Mouse (Mus musculus) midbrain, embryonic 11.5 days (tissue): ENCODE data around the gene Sdr9c7. TPM values are rescaled to one million over a fixed set of nuclear protein-coding genes. Genes with fewer than 3 reads are reported as not detected.
"Not testable (repeated sequence)": the region's sequence is repeated elsewhere in the genome, so short reads cannot be mapped to it uniquely, and the experiment has no call there.

Experiments used
- ATAC-seq: fragments of 200-750 bp; cut with Nextera tagmentation; 2 replicates; pipeline ENCODE4 v1.8.0; 2017; ENCODE audit warnings: moderate TSS enrichment, moderate library complexity; ENCODE audit not compliant: low FRiP score
- DNase-seq: peaks from one replicate; pipeline ENCODE4 v3.0.0; 2015; ENCODE audit warnings: low spot score; ENCODE audit errors: missing footprints
- H3K27ac ChIP-seq: fragments of 300-500 bp; sonication (generic); 2 replicates; pipeline ENCODE4 v1.5.1; 2014; ENCODE audit warnings: low read depth, low read length
- H3K27me3 ChIP-seq: fragments of 300-500 bp; sonication (generic); 2 replicates; pipeline ENCODE4 v1.6.1; 2014; ENCODE audit warnings: mild to moderate bottlenecking, low read length, moderate library complexity, mixed read lengths; ENCODE audit not compliant: control insufficient read depth, insufficient read depth
- H3K36me3 ChIP-seq: fragments of 300-500 bp; sonication (generic); 2 replicates; pipeline ENCODE4 v1.6.1; 2014; ENCODE audit warnings: mild to moderate bottlenecking, low read length, moderate library complexity, mixed read lengths; ENCODE audit not compliant: control insufficient read depth, insufficient read depth
- H3K4me1 ChIP-seq: fragments of 300-500 bp; sonication (generic); 2 replicates; pipeline ENCODE4 v1.6.1; 2014; ENCODE audit warnings: low read length; ENCODE audit not compliant: control insufficient read depth, insufficient read depth
- H3K4me2 ChIP-seq: fragments of 300-500 bp; sonication (generic); 2 replicates; pipeline ENCODE4 v1.6.1; 2014; ENCODE audit warnings: mild to moderate bottlenecking, moderate library complexity
- H3K4me3 ChIP-seq: fragments of 300-500 bp; sonication (generic); 2 replicates; pipeline ENCODE4 v1.5.1; 2014; ENCODE audit warnings: low read depth, low read length
- H3K9ac ChIP-seq: fragments of 300-500 bp; sonication (generic); 2 replicates; pipeline ENCODE4 v1.6.1; 2014; ENCODE audit warnings: low read length
- H3K9me3 ChIP-seq: fragments of 300-500 bp; sonication (generic); 2 replicates; pipeline ENCODE4 v1.6.1; 2016; ENCODE audit warnings: low read length; ENCODE audit not compliant: control insufficient read depth
- WGBS: fragments of 180-500 bp; shearing (Covaris S2); extraction: QIAGEN DNeasy Blood & Tissue Kit; methylation state at CpG from one replicate; pipeline ENCODE4 v1.1.7; 2014; 5-methylcytosine and 5-hydroxymethylcytosine counted together
- polyA plus RNA-seq: library from polyadenylated mRNA; unstranded; fragments of >200 nt; fragmentation: Nextera tagmentation; extraction: Ambion mirVana; gene quantifications from 2 replicates; pipeline ENCODE4 v1.2.1, GENCODE M21; 2014

Sdr9c7 gene
- polyA plus RNA-seq, 1 experiment from 2014 or later, result not detected

DNA sequence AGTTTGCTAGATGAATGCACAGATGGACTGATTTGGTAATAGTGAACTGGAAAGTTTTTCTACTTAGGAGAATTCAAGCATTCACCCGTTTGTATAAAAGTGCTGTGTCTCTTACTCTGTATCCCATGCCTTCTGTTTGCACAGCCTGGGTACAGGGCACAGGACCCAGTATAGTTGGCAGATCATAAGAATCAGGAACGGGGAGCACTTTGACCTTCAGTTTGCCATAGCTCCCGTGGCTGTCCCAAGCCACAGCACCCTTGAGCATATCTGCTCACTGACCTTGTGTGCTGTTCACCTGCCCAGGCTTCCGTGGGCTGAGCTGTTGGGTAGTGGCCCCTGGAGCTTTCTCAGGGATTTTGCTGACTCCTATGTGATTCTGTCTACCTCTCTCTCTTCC lies 3.4 kb downstream of the Sdr9c7 start:
- no peaks in the 10 kb centered on the region for H3K9me3 ChIP-seq
- H3K4me1 ChIP-seq, result no peaks in the 10 kb centered on the region
- DNase-seq (no peak), ATAC-seq (no peak)
- no peaks in the 10 kb centered on the region for H3K27me3 ChIP-seq
- no peaks in the 10 kb centered on the region for H3K36me3 ChIP-seq
- WGBS, result 80% methylated on average over 4 of the region's 4 CpGs
- H3K4me3 ChIP-seq, result no peak overlapping the region
- no peak overlapping the region for H3K27ac ChIP-seq
- no peak overlapping the region for H3K4me2 ChIP-seq
- no peak overlapping the region for H3K9ac ChIP-seq

DNA sequence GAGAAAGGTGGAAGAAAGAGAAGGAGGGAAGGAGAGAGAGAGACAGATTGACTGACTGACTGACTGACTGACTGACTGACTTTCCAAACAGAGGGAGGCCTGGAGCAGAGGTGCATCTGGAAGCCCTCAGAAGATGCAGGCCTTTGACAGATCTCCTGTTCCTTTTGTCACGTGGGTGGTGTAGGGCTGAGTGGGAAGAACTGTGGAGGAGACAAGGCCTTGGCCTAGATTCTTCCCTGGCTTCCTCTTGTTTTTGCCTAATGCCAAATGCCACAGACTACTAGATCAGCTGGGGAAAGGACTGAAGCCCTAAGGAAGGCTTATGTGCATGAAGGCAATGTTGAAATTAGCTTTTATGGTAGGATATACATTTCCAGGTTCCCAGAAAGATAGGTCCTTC lies 4.8 kb downstream of the Sdr9c7 start:
- Histone ChIP-seq H3K27me3 (no peaks in the 10 kb centered on the region), H3K9me3 (no peaks in the 10 kb centered on the region), H3K27ac (no peak overlapping the region), H3K9ac (no peak overlapping the region), H3K4me1 (no peaks in the 10 kb centered on the region), H3K4me2 (no peak overlapping the region), H3K4me3 (no peak overlapping the region), H3K36me3 (no peaks in the 10 kb centered on the region)
- no peak for ATAC-seq
- 85% methylated on average over 1 of the region's 1 CpGs for WGBS
- no peak for DNase-seq

DNA sequence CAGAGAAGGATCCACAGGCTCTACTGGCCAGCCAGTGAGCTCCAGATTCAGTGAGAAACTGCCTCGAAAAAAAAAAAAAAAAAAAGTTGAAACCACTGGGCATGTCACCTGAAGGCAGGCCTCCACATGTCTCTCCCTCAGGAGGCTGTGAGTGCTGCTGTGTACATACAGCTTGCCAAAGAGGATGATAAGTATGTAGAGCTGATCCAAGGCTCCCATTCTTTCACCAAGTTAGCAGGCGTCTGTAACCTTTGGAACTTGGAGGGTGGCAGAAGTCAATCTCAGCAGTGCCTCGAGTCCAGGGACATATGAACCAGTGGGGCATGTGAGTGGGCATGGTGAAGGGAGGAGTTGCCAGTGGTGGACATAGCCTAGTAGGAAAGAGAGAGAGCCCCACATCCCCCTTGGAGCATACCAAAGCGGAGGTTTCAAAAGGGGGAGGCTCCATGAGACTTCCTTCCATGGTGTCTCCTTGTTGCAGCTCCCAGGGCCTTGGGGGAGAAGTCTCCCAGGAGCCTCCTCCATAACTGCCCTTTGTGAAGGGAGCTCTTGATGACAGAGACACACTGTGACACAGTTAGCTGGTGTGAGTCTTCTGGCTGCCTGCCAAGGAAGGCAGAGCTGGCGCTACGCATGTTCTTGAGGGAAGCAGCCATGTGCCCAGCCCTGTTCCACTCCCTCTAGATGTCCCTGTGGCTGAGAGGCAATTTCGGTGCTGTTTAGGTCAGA lies 6.6 kb downstream of the Sdr9c7 start:
- H3K9me3 ChIP-seq, result no peaks in the 10 kb centered on the region
- no peak overlapping the region for H3K4me3 ChIP-seq
- no peak overlapping the region for H3K9ac ChIP-seq
- no peaks in the 10 kb centered on the region for H3K27me3 ChIP-seq
- H3K27ac ChIP-seq, result no peak overlapping the region
- WGBS, result 84% methylated on average over 7 of the region's 7 CpGs
- H3K4me1 ChIP-seq, result no peaks in the 10 kb centered on the region
- H3K4me2 ChIP-seq, result no peak overlapping the region
- ATAC-seq, result no peak
- DNase-seq, result no peak
- no peaks in the 10 kb centered on the region for H3K36me3 ChIP-seq

DNA sequence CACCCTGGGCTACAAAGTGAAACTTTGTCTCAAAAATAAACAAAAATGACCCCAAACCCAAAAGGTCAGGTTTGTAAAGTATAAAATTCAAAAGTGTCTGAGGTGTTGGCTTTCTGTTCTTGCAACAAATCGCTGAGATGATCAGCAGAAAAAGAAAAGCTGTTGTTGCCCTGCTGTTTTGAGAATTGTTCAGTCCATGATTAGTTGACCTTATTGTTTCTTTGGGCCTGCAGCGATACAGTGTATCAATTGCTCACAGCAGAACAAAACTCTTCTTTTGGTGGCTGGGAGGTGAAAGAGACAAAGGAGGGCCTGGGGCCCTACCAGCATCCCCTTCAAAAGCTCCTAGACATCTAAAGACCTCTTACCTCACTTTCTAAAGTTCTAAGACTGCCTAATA lies 7.8 kb downstream of the Sdr9c7 start:
- H3K4me2 ChIP-seq, result no peak overlapping the region
- H3K9me3 ChIP-seq, result no peaks in the 10 kb centered on the region
- H3K27me3 ChIP-seq, result no peaks in the 10 kb centered on the region
- WGBS, result 66% methylated on average over 2 of the region's 2 CpGs
- no peak for DNase-seq
- H3K4me3 ChIP-seq, result no peak overlapping the region
- no peak overlapping the region for H3K27ac ChIP-seq
- no peaks in the 10 kb centered on the region for H3K4me1 ChIP-seq
- ATAC-seq, result no peak
- no peak overlapping the region for H3K9ac ChIP-seq
- no peaks in the 10 kb centered on the region for H3K36me3 ChIP-seq

DNA sequence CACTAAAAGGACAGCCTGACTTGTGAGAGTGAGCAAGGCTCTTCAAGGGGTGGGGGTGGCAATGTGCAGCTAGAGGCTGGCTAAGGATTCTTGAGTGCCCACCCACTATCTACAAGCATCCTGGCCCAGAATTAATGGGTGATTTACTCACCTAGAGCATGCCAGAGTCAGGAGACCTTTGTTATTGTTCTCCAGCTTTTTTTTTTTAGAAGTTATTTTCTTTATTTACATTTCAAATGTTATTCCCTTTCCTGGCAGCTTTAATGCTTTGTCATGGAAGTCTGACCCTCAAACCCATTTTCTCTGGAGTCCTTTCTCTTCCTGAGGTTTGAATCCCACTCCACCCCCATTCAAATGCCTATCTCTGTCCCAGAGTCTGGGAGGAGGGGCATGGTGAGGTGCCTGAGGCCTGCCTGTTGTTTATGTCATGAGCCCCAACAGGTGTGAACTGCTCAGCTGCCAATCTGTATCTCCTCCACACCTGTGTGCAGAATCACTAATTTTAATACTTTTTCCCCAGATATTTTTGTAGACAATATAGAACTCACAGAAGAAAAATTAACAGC lies 9.2 kb downstream of the Sdr9c7 start:
- no peak for DNase-seq
- Histone ChIP-seq H3K9ac (no peak overlapping the region), H3K27ac (no peak overlapping the region), H3K27me3 (no peaks in the 10 kb centered on the region), H3K36me3 (no peaks in the 10 kb centered on the region), H3K4me3 (no peak overlapping the region), H3K4me2 (no peak overlapping the region), H3K9me3 (no peaks in the 10 kb centered on the region), H3K4me1 (no peaks in the 10 kb centered on the region)
- ATAC-seq, result no peak

DNA sequence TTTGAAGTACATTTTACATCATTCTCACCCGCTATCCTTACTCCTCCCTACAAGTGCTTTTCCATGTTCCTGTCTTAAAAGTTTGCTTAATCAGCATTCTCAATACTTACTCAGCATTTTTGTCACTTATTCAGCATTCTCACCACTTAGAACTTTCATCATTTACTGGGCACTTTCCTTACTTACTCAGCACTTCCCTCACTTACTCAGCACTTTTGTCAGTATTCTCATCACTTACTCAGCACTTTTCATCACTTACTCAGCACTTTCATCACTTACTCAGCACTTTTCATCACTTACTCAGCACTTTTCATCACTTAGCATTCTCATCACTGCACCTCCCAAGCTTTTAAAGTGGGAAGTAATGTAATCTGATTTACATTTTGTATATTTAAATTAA lies 17.3 kb downstream of the Sdr9c7 start:
- Histone ChIP-seq H3K4me1 (no peaks in the 10 kb centered on the region), H3K4me3 (no peak overlapping the region), H3K9me3 (no peaks in the 10 kb centered on the region), H3K36me3 (no peaks in the 10 kb centered on the region), H3K27ac (no peak overlapping the region), H3K4me2 (no peak overlapping the region), H3K27me3 (no peaks in the 10 kb centered on the region), H3K9ac (no peak overlapping the region)
- no peak for DNase-seq
- 92% methylated on average over 1 of the region's 1 CpGs for WGBS
- no peak for ATAC-seq

DNA sequence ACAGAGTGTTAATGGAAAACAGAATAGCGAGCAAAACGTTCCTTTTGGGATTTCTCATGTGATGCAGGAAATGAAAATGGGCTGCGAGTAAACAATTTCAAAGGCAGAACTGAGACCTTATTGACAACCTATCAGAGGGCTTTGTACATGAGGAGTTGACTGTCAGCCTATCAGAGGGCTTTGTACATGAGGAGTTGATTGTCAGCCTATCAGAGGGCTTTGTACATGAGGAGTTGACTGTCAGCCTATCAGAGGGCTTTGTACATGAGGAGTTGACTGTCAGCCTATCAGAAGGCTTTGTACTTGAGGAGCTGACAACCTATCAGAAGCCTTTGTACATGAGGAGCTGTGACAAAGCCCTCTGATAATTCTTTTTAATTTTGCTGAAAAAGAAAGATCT lies 18.9 kb downstream of the Sdr9c7 start:
- not testable (repeated sequence) for H3K27ac ChIP-seq
- WGBS, result 87% methylated on average over 3 of the region's 3 CpGs
- DNase-seq, result peak; percentile 35

DNA sequence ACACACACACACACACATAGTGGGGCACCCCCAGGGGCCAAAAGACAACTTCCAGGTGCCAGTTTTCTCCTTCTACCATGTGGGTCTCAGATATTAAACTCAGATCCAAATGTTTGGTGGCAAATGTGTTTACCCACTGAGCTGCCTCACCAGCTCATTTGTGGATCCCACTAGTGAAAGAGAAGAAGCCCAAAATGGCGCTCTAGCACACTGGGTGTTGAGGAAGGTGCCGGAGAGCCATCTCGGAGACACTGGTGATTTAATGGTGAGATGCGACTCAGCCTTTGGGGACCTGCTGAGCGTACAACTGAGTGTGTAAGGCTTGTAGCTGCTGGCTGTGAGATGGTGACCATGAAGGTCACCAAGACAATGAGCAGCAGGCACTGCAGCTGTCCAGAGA lies 19.3 kb downstream of the Sdr9c7 start:
- Histone ChIP-seq H3K9ac (no peak overlapping the region), H3K4me3 (no peak overlapping the region), H3K9me3 (no peaks in the 10 kb centered on the region), H3K4me1 (no peaks in the 10 kb centered on the region), H3K4me2 (no peak overlapping the region), H3K36me3 (no peaks in the 10 kb centered on the region), H3K27ac (no peak overlapping the region), H3K27me3 (no peaks in the 10 kb centered on the region)
- DNase-seq, result peak; percentile 56
- no peak for ATAC-seq
- WGBS, result 98% methylated on average over 5 of the region's 5 CpGs

More for the DNA sequence above, 18.9 kb downstream of the Sdr9c7 start:
- H3K4me2 ChIP-seq, H3K9ac ChIP-seq, H3K36me3 ChIP-seq, H3K4me3 ChIP-seq, ATAC-seq, H3K27me3 ChIP-seq, H3K9me3 ChIP-seq, H3K4me1 ChIP-seq: not testable (repeated sequence)

DNA sequence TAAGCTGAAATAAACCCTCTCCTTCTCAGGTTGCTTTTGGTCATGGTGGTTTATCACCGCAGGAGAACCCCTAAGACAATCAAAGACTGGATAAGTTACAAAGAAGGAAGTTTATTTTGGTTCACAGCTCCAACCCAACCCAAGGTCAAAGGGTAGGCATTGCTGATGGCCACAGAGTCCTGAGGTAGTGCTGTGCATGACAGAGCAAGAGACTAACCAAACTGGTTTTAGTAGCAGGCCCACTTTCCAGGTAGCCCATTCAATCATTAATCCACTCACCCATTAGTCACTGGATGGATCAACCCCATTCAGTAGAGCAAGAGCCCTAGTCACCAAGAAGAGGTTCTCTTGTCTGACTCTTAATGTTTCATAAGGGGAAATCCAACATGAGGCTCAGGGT lies 23.9 kb downstream of the Sdr9c7 start:
- no peak overlapping the region for H3K4me2 ChIP-seq
- H3K27me3 ChIP-seq, result no peaks in the 10 kb centered on the region
- H3K27ac ChIP-seq, result no peak overlapping the region
- H3K9me3 ChIP-seq, result no peaks in the 10 kb centered on the region
- peak; percentile 2 for DNase-seq
- H3K4me3 ChIP-seq, result no peak overlapping the region
- ATAC-seq, result no peak
- WGBS, result 85% methylated on average over 1 of the region's 1 CpGs
- no peaks in the 10 kb centered on the region for H3K4me1 ChIP-seq
- no peaks in the 10 kb centered on the region for H3K36me3 ChIP-seq
- no peak overlapping the region for H3K9ac ChIP-seq
